Mouse (Mus musculus) hindbrain, embryonic 13.5 days (tissue): ENCODE measurements at regions not wholly inside any gene's neighbourhood (a gene's known extent, or its start where the extent isn't known, plus 50 kb on each side); places are given as distances from the start of the nearest gene placed in this dataset.

Source experiments
- ATAC-seq: fragments of 200-750 bp; cut with Nextera tagmentation; 2 replicates; pipeline ENCODE4 v1.8.0; 2017; ENCODE audit warnings: moderate TSS enrichment; ENCODE audit not compliant: low FRiP score
- H3K27ac ChIP-seq: fragments of 300-500 bp; sonication (generic); 2 replicates; pipeline ENCODE4 v1.5.1; 2015; ENCODE audit warnings: inconsistent platforms, mild to moderate bottlenecking, moderate library complexity
- H3K27me3 ChIP-seq: fragments of 300-500 bp; sonication (generic); 2 replicates; pipeline ENCODE4 v1.6.1; 2015; ENCODE audit warnings: mild to moderate bottlenecking, inconsistent platforms
- H3K36me3 ChIP-seq: fragments of 300-500 bp; sonication (generic); 2 replicates; pipeline ENCODE4 v1.6.1; 2015; ENCODE audit warnings: mild to moderate bottlenecking, inconsistent platforms
- H3K4me1 ChIP-seq: fragments of 300-500 bp; sonication (generic); replicated peaks from 2 replicates; pipeline ENCODE4 v1.6.1; 2015; ENCODE audit warnings: inconsistent platforms
- H3K4me2 ChIP-seq: fragments of 300-500 bp; sonication (generic); 2 replicates; pipeline ENCODE4 v1.6.1; 2015; ENCODE audit warnings: inconsistent platforms, mild to moderate bottlenecking, moderate library complexity
- H3K4me3 ChIP-seq: fragments of 300-500 bp; sonication (generic); 2 replicates; pipeline ENCODE4 v1.5.1; 2015; ENCODE audit warnings: mild to moderate bottlenecking, inconsistent platforms
- H3K9ac ChIP-seq: fragments of 300-500 bp; sonication (generic); 2 replicates; pipeline ENCODE4 v1.6.1; 2015; ENCODE audit warnings: mild to moderate bottlenecking, inconsistent platforms
- H3K9me3 ChIP-seq: fragments of 300-500 bp; sonication (generic); 2 replicates; pipeline ENCODE4 v1.6.1; 2016; ENCODE audit warnings: inconsistent platforms
- WGBS: fragments of 180-500 bp; shearing (Covaris S2); methylation state at CpG from one replicate; pipeline ENCODE4 v1.1.7; 2015; 5-methylcytosine and 5-hydroxymethylcytosine counted together

- peak overlapping the region; percentile 58 for H3K27ac ChIP-seq
- no peak overlapping the region for H3K9ac ChIP-seq
- 50% methylated on average over 11 of the region's 11 CpGs for WGBS
- H3K4me2 ChIP-seq, result no peak overlapping the region
- H3K4me1 ChIP-seq, result 0 out of 2 replicates have a peak, but pooled peaks cover 6% of the 10 kb centered on the region
- H3K4me3 ChIP-seq, result no peak overlapping the region
- no peaks in the 10 kb centered on the region for H3K9me3 ChIP-seq
- peak; percentile 68; the same call in 1 of the 2 replicates for ATAC-seq
- no peaks in the 10 kb centered on the region for H3K36me3 ChIP-seq
- H3K27me3 ChIP-seq, result no peaks in the 10 kb centered on the region
Observed at GRCm38 (mm10) chr13:101305695-101306413, 462.2 kb downstream of the Pik3r1 start.

- Histone ChIP-seq H3K36me3 (no peaks in the 10 kb centered on the region), H3K9ac (no peak overlapping the region), H3K27me3 (no peaks in the 10 kb centered on the region), H3K4me1 (0 out of 2 replicates have a peak, but pooled peaks cover 6% of the 10 kb centered on the region), H3K9me3 (no peaks in the 10 kb centered on the region), H3K4me2 (no peak overlapping the region), H3K27ac (peak overlapping the region; percentile 9; the same call in 1 of the 2 replicates), H3K4me3 (no peak overlapping the region)
- 76% methylated on average over 6 of the region's 6 CpGs for WGBS
- no peak for ATAC-seq
Observed at GRCm38 (mm10) chr13:101305063-101305462, 463.0 kb downstream of the Pik3r1 start.

- Histone ChIP-seq H3K27me3 (no peaks in the 10 kb centered on the region), H3K4me1 (0 out of 2 replicates have a peak, but pooled peaks cover 6% of the 10 kb centered on the region), H3K36me3 (no peaks in the 10 kb centered on the region), H3K27ac (no peak overlapping the region), H3K4me3 (no peak overlapping the region), H3K4me2 (no peak overlapping the region), H3K9ac (no peak overlapping the region), H3K9me3 (no peaks in the 10 kb centered on the region)
- ATAC-seq, result no peak
- 75% methylated on average over 2 of the region's 2 CpGs for WGBS
Observed at GRCm38 (mm10) chr13:101301361-101301760, 466.7 kb downstream of the Pik3r1 start.

GRCm38 (mm10) chr13:101289407-101289806 lies 456.2 kb upstream of the Slc30a5 start:
- WGBS, result 94% methylated on average over 4 of the region's 4 CpGs
- Histone ChIP-seq H3K4me1 (peaks cover 4% of the 10 kb centered on the region; the same call in 1 of the 2 replicates), H3K9ac (no peak overlapping the region), H3K9me3 (no peaks in the 10 kb centered on the region), H3K27me3 (no peaks in the 10 kb centered on the region), H3K36me3 (no peaks in the 10 kb centered on the region), H3K27ac (no peak overlapping the region), H3K4me2 (no peak overlapping the region), H3K4me3 (no peak overlapping the region)
- no peak for ATAC-seq

- Histone ChIP-seq H3K27me3 (no peaks in the 10 kb centered on the region), H3K9ac (no peak overlapping the region), H3K9me3 (no peaks in the 10 kb centered on the region), H3K4me2 (no peak overlapping the region), H3K36me3 (no peaks in the 10 kb centered on the region), H3K27ac (no peak overlapping the region), H3K4me1 (peaks cover 4% of the 10 kb centered on the region; the same call in 1 of the 2 replicates), H3K4me3 (no peak overlapping the region)
- ATAC-seq, result no peak
- 77% methylated on average over 4 of the region's 4 CpGs for WGBS
Observed at GRCm38 (mm10) chr13:101287131-101287530, 453.9 kb upstream of the Slc30a5 start.

- ATAC-seq, result no peak
- no peak overlapping the region for H3K27ac ChIP-seq
- no peaks in the 10 kb centered on the region for H3K9me3 ChIP-seq
- H3K27me3 ChIP-seq, result no peaks in the 10 kb centered on the region
- WGBS, result 78% methylated on average over 15 of the region's 15 CpGs
- H3K9ac ChIP-seq, result no peak overlapping the region
- H3K4me2 ChIP-seq, result no peak overlapping the region
- no peaks in the 10 kb centered on the region for H3K36me3 ChIP-seq
- H3K4me3 ChIP-seq, result no peak overlapping the region
- H3K4me1 ChIP-seq, result peaks cover 4% of the 10 kb centered on the region; the same call in 1 of the 2 replicates
Observed at GRCm38 (mm10) chr13:101286029-101286917, 453.0 kb upstream of the Slc30a5 start.

- Histone ChIP-seq H3K27me3 (no peaks in the 10 kb centered on the region), H3K36me3 (no peaks in the 10 kb centered on the region), H3K4me3 (no peak overlapping the region), H3K9me3 (0 out of 2 replicates have a peak, but pooled peaks cover 5% of the 10 kb centered on the region), H3K27ac (no peak overlapping the region), H3K4me2 (no peak overlapping the region), H3K4me1 (no peaks in the 10 kb centered on the region), H3K9ac (no peak overlapping the region)
- 76% methylated on average over 1 of the region's 1 CpGs for WGBS
- no peak for ATAC-seq
Observed at GRCm38 (mm10) chr13:101278127-101278526, 444.9 kb upstream of the Slc30a5 start.

GRCm38 (mm10) chr13:101276766-101277165 lies 443.5 kb upstream of the Slc30a5 start:
- Histone ChIP-seq H3K36me3 (no peaks in the 10 kb centered on the region), H3K27ac (no peak overlapping the region), H3K4me2 (no peak overlapping the region), H3K27me3 (no peaks in the 10 kb centered on the region), H3K4me3 (no peak overlapping the region), H3K9me3 (0 out of 2 replicates have a peak, but pooled peaks cover 5% of the 10 kb centered on the region), H3K9ac (no peak overlapping the region), H3K4me1 (no peaks in the 10 kb centered on the region)
- 85% methylated on average over 2 of the region's 2 CpGs for WGBS
- ATAC-seq, result no peak

- Histone ChIP-seq H3K36me3 (no peaks in the 10 kb centered on the region), H3K27me3 (no peaks in the 10 kb centered on the region), H3K4me2 (no peak overlapping the region), H3K9me3 (0 out of 2 replicates have a peak, but pooled peaks cover 5% of the 10 kb centered on the region), H3K4me3 (no peak overlapping the region), H3K27ac (no peak overlapping the region), H3K4me1 (no peaks in the 10 kb centered on the region), H3K9ac (no peak overlapping the region)
- 62% methylated on average over 7 of the region's 7 CpGs for WGBS
- ATAC-seq, result no peak
Observed at GRCm38 (mm10) chr13:101274470-101275141, 441.4 kb upstream of the Slc30a5 start.

GRCm38 (mm10) chr13:101273321-101273720 lies 440.1 kb upstream of the Slc30a5 start:
- no peaks in the 10 kb centered on the region for H3K4me1 ChIP-seq
- no peak for ATAC-seq
- H3K4me3 ChIP-seq, result no peak overlapping the region
- no peak overlapping the region for H3K27ac ChIP-seq
- H3K9ac ChIP-seq, result no peak overlapping the region
- H3K36me3 ChIP-seq, result no peaks in the 10 kb centered on the region
- H3K4me2 ChIP-seq, result no peak overlapping the region
- no peaks in the 10 kb centered on the region for H3K27me3 ChIP-seq
- 90% methylated on average over 7 of the region's 7 CpGs for WGBS
- H3K9me3 ChIP-seq, result no peaks in the 10 kb centered on the region

- no peak overlapping the region for H3K4me2 ChIP-seq
- H3K36me3 ChIP-seq, result no peaks in the 10 kb centered on the region
- no peak overlapping the region for H3K27ac ChIP-seq
- 67% methylated on average over 5 of the region's 5 CpGs for WGBS
- no peaks in the 10 kb centered on the region for H3K27me3 ChIP-seq
- no peaks in the 10 kb centered on the region for H3K9me3 ChIP-seq
- no peaks in the 10 kb centered on the region for H3K4me1 ChIP-seq
- ATAC-seq, result no peak
- H3K4me3 ChIP-seq, result no peak overlapping the region
- no peak overlapping the region for H3K9ac ChIP-seq
Observed at GRCm38 (mm10) chr13:101253698-101254468, 420.7 kb upstream of the Slc30a5 start.
